Mouse (Mus musculus) neutrophil, adult 65 days (primary cell): ENCODE data around the gene Gm29276. TPM values are rescaled to one million over a fixed set of nuclear protein-coding genes. Genes with fewer than 3 reads are reported as not detected.

Experiments used
- total RNA-seq: library from RNA; stranded (reverse); gene quantifications from 2 replicates; pipeline ENCODE4 v1.2.4, GENCODE M21; 2023

Gm29276 gene
- total RNA-seq, result not detected in 2 replicates

DNA sequence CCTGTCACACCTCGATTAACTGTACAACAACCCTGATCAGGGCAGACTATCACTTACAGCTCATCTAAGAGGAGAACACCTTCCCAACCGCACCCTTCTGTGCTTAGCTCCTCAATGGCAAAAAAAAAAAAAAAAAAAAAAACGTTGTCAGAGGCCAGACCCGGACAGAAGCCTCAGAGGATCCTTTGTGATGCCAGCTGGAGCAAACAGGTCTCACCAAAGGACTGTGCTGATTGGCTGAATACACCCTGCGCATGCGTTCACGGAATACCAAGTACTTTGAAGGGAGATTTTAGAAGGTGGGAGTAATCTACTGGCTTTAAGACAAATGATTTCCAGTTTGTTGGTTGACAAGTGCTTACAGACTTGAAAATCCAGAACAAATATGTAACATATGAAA is at the start of gene Gm29276:
Gene Gm29276 (minus strand): TSS at position 101 of the 400 bp plus-strand sequence.

